15 mouse cellular contexts compared by ENCODE assay signal in the genomic region with DNA sequence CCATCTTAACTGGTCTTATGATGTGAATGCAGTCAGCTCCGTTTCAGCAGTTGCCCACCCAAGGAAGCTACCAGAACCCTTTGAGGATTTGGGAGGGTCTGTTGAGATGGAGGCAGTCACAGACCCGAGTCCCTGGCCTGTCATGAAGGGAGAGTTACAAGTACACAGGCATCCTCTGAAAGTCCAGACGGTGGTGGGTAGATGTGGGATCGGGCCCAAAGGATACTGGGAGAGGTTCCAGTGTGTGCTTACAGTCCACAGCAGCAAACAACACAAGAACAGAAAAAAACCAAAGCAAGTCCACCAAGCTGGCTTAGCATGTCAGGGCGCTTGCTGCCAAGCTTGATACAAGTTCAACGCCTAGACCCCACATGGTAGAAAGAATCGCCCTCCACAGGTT.
"Had no signal": no experiment of that assay in that cellular context is flagged by ENCODE, and none has a peak within 500 bp of the region (broad histone marks: within the 10 kb centered on the region; RNA-seq: fewer than 3 reads in every experiment).

No protein-coding gene starts in this region.

- H3K27ac ChIP-seq: hindbrain, postnatal 0 days; kidney, postnatal 0 days; limb, embryonic 10.5 days; liver, embryonic 15.5 days; midbrain, embryonic 10.5 days; midbrain, embryonic 15.5 days; neural tube, embryonic 13.5 days; stomach, postnatal 0 days had no signal

- DNase-seq: kidney, adult 11 months; kidney, adult 9 months; kidney, postnatal 36 days; lung, adult 2 months; lung, postnatal 36 days; retina, postnatal 1 day; thymus, postnatal 4 days had no signal

- H3K4me3 ChIP-seq: limb, embryonic 10.5 days; liver, embryonic 15.5 days; midbrain, embryonic 10.5 days; midbrain, embryonic 15.5 days; neural tube, embryonic 13.5 days had no signal
